Mouse (Mus musculus) embryonic fibroblast, embryonic 13.5 days (primary cell): ENCODE data around the gene R3hcc1l. TPM values are rescaled to one million over a fixed set of nuclear protein-coding genes. Genes with fewer than 3 reads are reported as not detected.
A peak's percentile ranks its signal among the peaks of the same experiment; 100 is the strongest.

ENCODE experiments used
- H3K27ac ChIP-seq: 2 replicates; pipeline ENCODE4 v1.5.1; 2012; ENCODE audit warnings: low read length, control low read depth, inconsistent platforms; ENCODE audit not compliant: insufficient read depth
- H3K4me1 ChIP-seq: 2 replicates; pipeline ENCODE4 v1.6.1; 2011; ENCODE audit warnings: low read length; ENCODE audit not compliant: control insufficient read depth, insufficient read depth
- H3K4me3 ChIP-seq: 2 replicates; pipeline ENCODE4 v1.5.1; 2011; ENCODE audit warnings: mild to moderate bottlenecking, control low read depth, low read length; ENCODE audit not compliant: insufficient read depth
- CTCF ChIP-seq: IDR thresholded peaks from 2 replicates; pipeline ENCODE4 v1.5.1; 2011; ENCODE audit warnings: mild to moderate bottlenecking, control low read depth, low read length, moderate library complexity, borderline replicate concordance; ENCODE audit not compliant: insufficient read depth
- POLR2A ChIP-seq: IDR thresholded peaks from 2 replicates; pipeline ENCODE4 v1.6.1; 2011; ENCODE audit warnings: low read depth, mild to moderate bottlenecking, control low read depth, low read length, moderate library complexity
- polyA plus RNA-seq: library from polyadenylated mRNA; stranded (reverse); fragments of >200 nt; gene quantifications from 2 replicates; pipeline ENCODE4 v1.2.4, GENCODE M21; 2011; ENCODE audit warnings: low read depth; ENCODE audit not compliant: missing spikeins, insufficient read length

R3hcc1l gene
- polyA plus RNA-seq, 1 experiment, result 31.8 TPM

DNA sequence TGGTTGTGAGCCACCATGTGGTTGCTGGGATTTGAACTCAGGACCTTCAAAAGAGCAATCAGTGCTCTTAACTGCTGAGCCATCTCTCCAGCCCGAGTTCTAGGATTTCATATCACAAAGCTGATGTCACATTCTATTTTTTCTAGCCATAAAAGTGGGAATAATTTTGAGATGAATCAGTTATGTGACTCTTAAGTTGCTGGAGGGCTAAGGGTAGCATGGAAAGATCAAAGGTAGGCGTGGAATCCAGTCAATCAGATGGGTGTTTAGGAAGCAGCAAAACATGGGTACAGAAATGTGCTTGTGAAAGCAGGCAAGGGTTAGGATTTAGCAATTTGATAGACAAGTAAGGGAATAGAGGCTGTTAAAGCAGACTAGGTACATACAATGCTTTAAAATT is 20.4 kb downstream of the R3hcc1l start:
- H3K4me1 ChIP-seq, result peaks cover 26% of the 10 kb centered on the region
- no peak for TF ChIP-seq POLR2A
- no peak for TF ChIP-seq CTCF
- peak overlapping the region; percentile 80 for H3K27ac ChIP-seq
- no peak overlapping the region for H3K4me3 ChIP-seq

DNA sequence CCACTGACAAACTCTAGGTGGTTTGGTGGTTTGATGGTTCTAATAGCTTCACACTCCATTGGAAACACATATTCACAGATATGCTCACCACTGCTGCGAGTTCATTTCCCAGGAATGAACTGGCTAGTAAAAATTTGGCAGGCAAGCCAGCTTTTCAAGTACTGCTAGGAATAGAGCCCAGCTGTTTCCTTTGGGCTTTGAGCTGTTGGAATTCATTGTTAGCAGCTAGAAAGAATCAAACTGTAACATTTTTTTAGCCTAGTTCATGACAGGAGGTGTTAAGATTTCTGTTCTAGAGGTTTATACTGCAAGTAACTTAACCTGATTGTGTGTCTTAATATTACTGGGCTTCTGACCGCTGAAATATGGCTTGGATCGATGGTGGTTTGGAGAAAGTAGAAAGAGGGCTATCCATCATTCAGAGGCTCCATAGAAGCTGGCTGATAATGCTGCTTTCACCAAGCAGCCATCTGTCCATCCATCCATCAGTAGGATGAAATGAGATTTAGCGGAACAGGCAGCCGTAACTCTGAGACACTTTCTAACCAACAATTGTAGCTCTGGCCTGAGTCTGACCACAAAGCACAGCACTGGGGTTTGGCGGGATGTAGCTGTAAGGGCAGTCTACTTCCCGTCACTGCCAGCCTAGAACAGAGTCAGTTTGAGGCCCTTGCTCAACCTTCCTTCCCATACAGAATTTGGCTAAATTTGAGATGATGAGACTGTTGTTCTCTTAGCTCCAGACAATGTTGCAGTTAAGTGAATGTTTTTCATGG is 21.0 kb downstream of the R3hcc1l start:
- TF ChIP-seq POLR2A (no peak), CTCF (no peak)
- Histone ChIP-seq H3K27ac (peak overlapping the region; percentile 80), H3K4me3 (no peak overlapping the region), H3K4me1 (peaks cover 26% of the 10 kb centered on the region)

DNA sequence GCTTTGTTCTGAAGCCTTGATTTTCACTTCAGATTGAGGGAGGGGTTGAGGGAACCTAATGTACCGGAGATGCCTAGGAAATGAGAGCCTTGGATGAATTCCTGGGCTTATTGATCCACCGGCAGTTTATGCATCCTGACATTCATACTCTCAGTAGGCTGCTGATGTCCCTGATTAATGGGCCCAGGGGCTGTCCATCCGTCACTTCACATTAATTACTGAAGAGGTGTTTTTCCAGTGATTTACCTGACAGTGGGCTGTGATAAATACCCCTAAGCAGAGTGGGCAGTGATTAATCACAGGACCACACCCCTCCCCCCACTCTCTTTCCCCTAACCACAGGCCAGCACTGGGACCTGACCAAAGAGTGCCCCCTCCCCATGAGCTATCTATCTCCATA is 22.1 kb downstream of the R3hcc1l start:
- Histone ChIP-seq H3K4me1 (peaks cover 24% of the 10 kb centered on the region), H3K4me3 (no peak overlapping the region), H3K27ac (peak overlapping the region; percentile 52; the same call in 1 of the 2 replicates)
- TF ChIP-seq CTCF (no peak), POLR2A (no peak)

DNA sequence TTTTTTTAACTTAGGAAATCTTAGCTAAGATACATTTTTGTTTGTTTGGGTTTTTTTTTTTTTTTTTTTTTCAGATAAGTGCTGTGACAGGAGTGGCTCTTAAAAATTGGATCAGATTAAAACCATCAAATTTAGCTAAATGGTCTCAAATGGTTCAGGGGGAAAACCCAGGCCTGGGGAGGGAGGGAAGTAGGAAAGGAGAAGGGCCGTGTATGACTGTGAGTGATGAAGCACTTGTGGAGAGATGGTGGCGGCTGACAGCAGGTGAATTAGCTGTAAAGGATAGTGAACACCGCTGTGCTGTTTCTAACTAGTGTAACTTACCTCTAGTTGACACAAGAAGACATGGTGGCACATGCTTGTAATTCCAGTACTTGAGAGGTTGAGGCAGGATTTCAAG is 40.1 kb downstream of the R3hcc1l start:
- no peak overlapping the region for H3K27ac ChIP-seq
- no peaks in the 10 kb centered on the region for H3K4me1 ChIP-seq
- no peak overlapping the region for H3K4me3 ChIP-seq
- TF ChIP-seq POLR2A, result no peak
- no peak for TF ChIP-seq CTCF

DNA sequence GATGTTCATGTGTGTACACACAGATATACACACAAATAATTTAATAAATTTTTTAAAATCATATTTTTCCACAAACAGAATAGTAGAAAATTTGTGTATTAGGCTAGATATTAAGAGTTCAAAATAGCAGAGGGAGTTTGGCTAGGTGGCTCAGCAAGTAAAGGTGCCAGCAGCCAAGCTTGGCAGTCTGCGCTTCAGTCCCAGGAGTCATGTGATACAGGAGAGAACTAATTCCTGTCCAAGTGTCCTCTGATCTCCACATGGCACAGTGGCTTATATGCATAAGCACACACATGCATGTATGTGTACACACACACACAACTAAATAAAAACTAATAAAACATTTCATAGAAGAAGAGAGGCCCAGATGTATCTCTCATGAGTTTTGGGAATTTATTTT is 43.4 kb downstream of the R3hcc1l start:
- no peak for TF ChIP-seq POLR2A
- no peak for TF ChIP-seq CTCF
- H3K4me1 ChIP-seq, result peaks cover 6% of the 10 kb centered on the region
- no peak overlapping the region for H3K4me3 ChIP-seq
- H3K27ac ChIP-seq, result no peak overlapping the region

DNA sequence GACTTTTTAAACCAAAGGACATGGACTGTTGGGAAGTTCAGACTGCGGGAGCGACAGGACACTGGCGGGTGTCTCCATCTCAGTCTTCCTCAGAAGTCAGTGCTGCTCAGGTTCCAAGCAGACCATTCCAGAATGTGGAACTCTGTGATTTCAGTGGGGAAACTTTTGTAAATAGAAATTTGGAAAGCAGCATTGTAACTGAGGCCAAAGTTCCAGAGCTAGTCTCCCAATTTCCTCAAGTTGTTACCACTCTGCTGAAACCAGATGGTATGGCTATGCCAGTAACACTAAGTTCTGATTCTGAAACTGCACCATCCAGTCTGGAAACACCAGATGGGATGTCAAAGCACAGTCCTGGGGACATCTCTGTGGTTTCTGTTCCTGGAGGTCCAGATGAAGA is 44.4 kb downstream of the R3hcc1l start:
- peaks cover 6% of the 10 kb centered on the region for H3K4me1 ChIP-seq
- H3K27ac ChIP-seq, result no peak overlapping the region
- TF ChIP-seq CTCF (no peak), POLR2A (no peak)
- H3K4me3 ChIP-seq, result no peak overlapping the region

DNA sequence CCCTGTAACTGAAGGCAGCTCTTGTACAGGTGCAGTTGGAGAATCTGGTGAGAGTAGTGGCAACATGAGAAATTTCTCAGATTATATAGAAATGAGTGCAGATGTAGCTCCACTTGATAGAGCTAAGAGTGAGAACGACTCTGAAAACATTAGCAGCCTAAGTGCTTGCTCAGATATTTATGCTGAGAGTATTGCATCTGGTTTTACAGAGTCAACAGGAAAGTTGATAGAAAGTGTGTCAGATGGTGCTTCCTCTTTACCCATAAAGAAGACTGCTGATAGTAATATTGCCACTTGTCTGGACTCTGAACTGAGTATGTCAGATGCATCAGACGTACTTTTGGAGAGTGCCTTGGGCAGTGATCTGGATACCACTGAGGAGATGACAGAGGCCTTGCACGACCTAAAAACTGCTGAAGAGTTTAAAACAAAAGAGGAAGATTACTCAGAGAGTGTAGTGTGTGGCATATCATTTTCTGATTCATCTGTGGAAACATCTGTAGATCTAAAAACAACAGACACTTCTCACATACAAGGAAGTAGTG is 45.2 kb downstream of the R3hcc1l start:
- TF ChIP-seq POLR2A (no peak), CTCF (no peak)
- Histone ChIP-seq H3K4me1 (peaks cover 7% of the 10 kb centered on the region), H3K4me3 (no peak overlapping the region), H3K27ac (no peak overlapping the region)

DNA sequence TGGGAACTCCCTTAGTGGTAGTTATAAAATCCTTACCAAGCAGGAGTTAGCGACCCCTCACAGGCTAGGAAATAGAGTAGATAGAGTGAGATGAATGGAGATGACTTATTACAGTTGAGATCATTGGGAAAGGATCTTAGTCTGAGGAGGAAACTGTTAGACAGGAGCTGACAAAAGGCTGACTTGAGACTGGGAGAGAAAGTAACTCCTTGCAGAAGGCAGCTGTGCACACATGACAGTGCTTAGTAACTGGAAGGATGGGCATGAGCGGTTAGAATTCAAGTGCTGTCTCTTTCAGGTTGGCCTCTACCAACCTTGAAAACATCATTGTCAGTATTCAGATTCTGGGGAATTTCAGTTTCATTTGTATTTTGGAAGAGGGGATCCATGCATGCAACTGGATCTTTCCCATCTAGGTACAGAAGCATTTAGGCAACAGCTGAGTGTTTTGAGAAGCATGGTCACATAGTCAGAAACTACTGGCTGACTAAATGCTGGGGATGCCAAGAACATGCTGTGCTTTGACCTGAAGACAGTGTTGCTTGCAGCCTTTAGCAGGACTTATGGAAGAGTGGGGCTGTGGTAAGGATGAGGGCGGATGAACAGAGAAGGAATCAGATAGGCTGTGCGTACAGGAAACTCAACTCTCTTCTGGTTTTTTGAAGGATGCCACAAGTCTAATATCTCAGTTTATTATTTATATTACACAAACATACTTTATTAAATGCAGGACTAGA is 47.9 kb downstream of the R3hcc1l start:
- Histone ChIP-seq H3K27ac (no peak overlapping the region; the same call in 1 of the 2 replicates), H3K4me1 (peaks cover 10% of the 10 kb centered on the region), H3K4me3 (no peak overlapping the region)
- TF ChIP-seq CTCF (no peak), POLR2A (no peak)

DNA sequence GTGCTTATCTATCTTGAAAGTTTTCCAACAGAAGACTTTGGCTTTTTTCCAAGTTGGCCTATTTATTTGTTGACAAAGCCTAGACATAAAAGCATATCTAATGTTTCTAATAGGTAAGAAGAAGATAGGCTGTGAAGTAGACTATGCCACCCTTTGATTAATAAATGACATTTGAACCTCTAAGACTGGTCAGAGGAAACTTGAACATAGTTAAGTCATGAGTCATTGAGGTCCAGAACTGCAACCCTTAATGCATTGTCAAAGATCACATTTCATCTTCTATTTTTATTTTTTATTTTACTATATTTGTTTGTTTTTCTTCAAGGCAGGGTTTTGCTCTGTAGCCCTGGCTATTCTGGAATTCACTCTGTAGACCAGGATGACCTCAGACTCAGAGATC is 48.5 kb downstream of the R3hcc1l start:
- TF ChIP-seq POLR2A, result no peak
- no peak for TF ChIP-seq CTCF
- Histone ChIP-seq H3K27ac (no peak overlapping the region), H3K4me3 (no peak overlapping the region), H3K4me1 (peaks cover 10% of the 10 kb centered on the region)

DNA sequence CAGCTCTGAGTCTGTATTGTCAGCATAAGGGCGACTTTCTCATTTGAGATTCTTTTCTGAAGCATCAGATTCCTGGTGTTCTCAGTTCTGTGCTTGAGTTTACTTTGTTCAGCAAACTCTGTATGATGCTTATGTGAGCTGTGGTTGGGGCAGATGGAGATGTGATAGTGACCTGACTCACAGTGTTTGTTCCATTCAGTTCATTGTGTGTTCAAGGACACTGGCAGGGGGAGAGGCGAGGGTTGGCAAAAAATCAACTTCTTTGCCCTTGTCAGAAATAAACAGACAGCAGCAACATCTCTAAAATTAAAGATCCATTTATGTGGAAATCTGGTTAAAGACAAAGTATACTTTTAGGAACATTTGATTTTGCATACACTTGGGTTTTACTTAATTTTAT is 50.5 kb downstream of the R3hcc1l start:
- TF ChIP-seq POLR2A, result no peak
- TF ChIP-seq CTCF, result no peak
- Histone ChIP-seq H3K4me3 (no peak overlapping the region), H3K27ac (no peak overlapping the region), H3K4me1 (peaks cover 10% of the 10 kb centered on the region)

DNA sequence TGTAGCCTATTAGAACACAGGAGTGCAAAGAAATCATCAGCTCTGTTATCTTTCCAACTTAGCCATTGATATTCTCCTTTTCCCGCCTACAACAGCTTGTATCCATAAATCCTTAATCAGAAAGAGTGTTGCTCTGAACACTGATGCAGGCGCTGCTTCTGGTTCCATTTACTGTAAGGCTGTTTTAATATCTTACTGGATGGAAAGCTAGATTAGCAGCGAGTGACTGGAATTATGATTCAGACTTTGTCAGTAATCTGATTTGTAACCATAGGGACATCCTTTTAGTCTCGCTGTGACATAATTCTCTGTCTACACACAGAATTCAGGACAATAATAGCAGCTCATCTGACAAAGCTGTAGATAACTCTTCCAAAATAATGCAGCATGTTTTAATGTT is 52.7 kb downstream of the R3hcc1l start:
- H3K4me3 ChIP-seq, result no peak overlapping the region
- H3K27ac ChIP-seq, result no peak overlapping the region
- TF ChIP-seq POLR2A, result no peak
- TF ChIP-seq CTCF, result no peak
- H3K4me1 ChIP-seq, result peaks cover 9% of the 10 kb centered on the region
